Mouse (Mus musculus) E14TG2a.4 (cell line): Measurements from ENCODE around the gene Nop2.

Experiments used
- CTCF ChIP-seq: conservative IDR thresholded peaks from 2 replicates; pipeline ENCODE4 v1.5.1; 2014; ENCODE audit warnings: low read length
- NANOG ChIP-seq: IDR thresholded peaks from 2 replicates; pipeline ENCODE4 v1.6.1; 2014; ENCODE audit warnings: borderline replicate concordance, low read length, mixed read lengths

DNA sequence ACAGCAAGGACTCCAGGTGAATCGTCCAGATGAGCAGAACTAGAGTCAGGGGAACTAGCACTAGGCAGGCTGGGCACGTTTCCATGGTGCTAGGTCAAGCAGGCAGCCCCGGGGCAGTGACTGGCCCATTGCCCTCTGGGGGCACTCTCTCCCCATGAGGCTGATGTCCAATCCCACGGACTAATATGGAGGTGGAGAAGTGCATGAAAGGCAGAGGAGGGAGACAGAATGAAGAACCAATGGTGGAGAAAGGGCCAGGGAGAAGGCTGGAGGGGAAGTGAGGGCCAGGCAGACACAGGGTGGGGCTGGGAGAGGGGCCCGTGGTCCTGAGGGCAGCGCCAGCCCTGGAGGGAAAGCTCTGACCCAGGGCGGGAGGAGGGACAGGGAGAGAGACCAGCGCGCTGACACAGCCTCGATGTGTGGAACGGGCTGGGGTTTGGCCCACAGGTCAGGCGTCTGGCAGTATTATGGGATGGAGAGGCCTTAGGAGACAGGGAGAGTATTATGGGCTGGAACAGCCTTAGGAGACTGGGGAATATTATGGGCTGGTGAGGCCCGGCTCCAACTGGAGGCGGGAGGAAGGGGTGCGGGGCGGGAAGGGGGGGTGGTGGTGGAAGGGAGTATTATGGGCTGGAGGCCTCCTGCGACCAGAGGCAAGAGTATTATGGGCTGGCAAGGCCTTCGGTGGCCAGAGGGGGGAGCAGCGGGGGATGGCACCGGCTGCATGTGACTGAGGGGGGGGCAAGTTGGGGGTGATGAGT lies 43.0 kb upstream of the Nop2 start:
- TF ChIP-seq CTCF (no peak), NANOG (no peak)
